Mouse (Mus musculus) spleen, postnatal 10 days (tissue): ENCODE measurements around the gene Crtc2.
A peak's percentile ranks its signal among the peaks of the same experiment; 100 is the strongest.

Experiments used
- DNase-seq, 2 experiments: peaks; one replicate each; pipeline ENCODE4 v3.0.0; 2021 to 2022; ENCODE audit warnings: low spot score in 2 of 2

The Crtc2 gene

GRCm38 (mm10) chr3:90309589-90309988, 55.6 kb downstream of the Crtc2 start:
- no peak for DNase-seq

GRCm38 (mm10) chr3:90313367-90313766, 59.4 kb downstream of the Crtc2 start:
- DNase-seq = peak in 1 of 2 experiments; percentile 26
